ENCODE assay signal across 23 mouse cellular contexts in genomic region chr7:118195756-118196155, GRCm38 (mm10). TPM values are rescaled to one million over a fixed set of nuclear protein-coding genes. Genes with fewer than 3 reads are reported as not detected.
DNase-seq lines count a peak whose midpoint lies in the region; ATAC-seq and TF ChIP-seq lines count a peak whose summit lies in the region.
"Had no signal": no experiment of that assay in that cellular context is flagged by ENCODE, and none has a peak within 500 bp of the region (broad histone marks: within the 10 kb centered on the region; RNA-seq: fewer than 3 reads in every experiment).

No protein-coding gene starts in this region.

- H3K36me3 ChIP-seq in forebrain, embryonic 12.5 days (replicated peaks) = peaks cover 22% of the 10 kb centered on the region
- H3K36me3 ChIP-seq in forebrain, embryonic 13.5 days (ENCODE audit: poor library complexity, severe bottlenecking) = peaks cover 37% of the 10 kb centered on the region
- peaks cover 13% of the 10 kb centered on the region for H3K36me3 ChIP-seq in forebrain, embryonic 16.5 days (ENCODE audit: control insufficient read depth, insufficient read depth)
- peaks cover 38% of the 10 kb centered on the region for H3K36me3 ChIP-seq in forebrain, embryonic 15.5 days

- peak; percentile 20 for DNase-seq in NIH3T3 (ENCODE audit: low read depth)
- DNase-seq in brain, embryonic 14.5 days (ENCODE audit: low read depth) = peak; percentile 70
- DNase-seq in lung, postnatal 14 days = no peak
- DNase-seq: adrenal gland, adult 8-10 months; adrenal gland, postnatal 14 days; adrenal gland, postnatal 36 days; cerebellum, adult 11 months; cerebellum, adult 18-20 months; cerebellum, adult 8-10 months; cerebellum, adult 9-11 months; cerebellum, postnatal 14 days; cerebellum, postnatal 36 days; embryo, embryonic 11 days; gastrocnemius, adult 2 months had no signal

- no peak overlapping the region for H3K4me3 ChIP-seq in forebrain, embryonic 12.5 days (replicated peaks)
- no peak overlapping the region for H3K4me3 ChIP-seq in forebrain, embryonic 13.5 days
- H3K4me3 ChIP-seq in forebrain, embryonic 16.5 days (replicated peaks; ENCODE audit: low read length) = no peak overlapping the region
- H3K4me3 ChIP-seq in forebrain, embryonic 15.5 days = no peak overlapping the region
- H3K4me3 ChIP-seq: embryonic facial prominence, embryonic 12.5 days; embryonic facial prominence, embryonic 15.5 days; erythroblast, embryonic 14.5 days; gastrocnemius, adult 2 months had no signal

- TF ChIP-seq CTCF in brain, embryonic 14.5 days (IDR thresholded peaks at IDR 0.05; ENCODE audit: borderline replicate concordance, extremely low read depth, insufficient read depth, insufficient read length) = no peak

- H3K4me2 ChIP-seq in forebrain, embryonic 12.5 days = no peak overlapping the region
- H3K4me2 ChIP-seq in forebrain, embryonic 13.5 days = no peak overlapping the region
- H3K4me2 ChIP-seq in forebrain, embryonic 16.5 days (ENCODE audit: low read length) = no peak overlapping the region
- H3K4me2 ChIP-seq in forebrain, embryonic 15.5 days (replicated peaks) = no peak overlapping the region
- H3K4me2 ChIP-seq: embryonic facial prominence, embryonic 12.5 days; embryonic facial prominence, embryonic 15.5 days had no signal

- no peaks in the 10 kb centered on the region for H3K9me3 ChIP-seq in forebrain, embryonic 12.5 days
- no peaks in the 10 kb centered on the region for H3K9me3 ChIP-seq in forebrain, embryonic 13.5 days (replicated peaks)
- H3K9me3 ChIP-seq in forebrain, embryonic 16.5 days (ENCODE audit: control insufficient read depth, low read length) = no peaks in the 10 kb centered on the region
- no peaks in the 10 kb centered on the region for H3K9me3 ChIP-seq in forebrain, embryonic 15.5 days
- H3K9me3 ChIP-seq: embryonic facial prominence, embryonic 12.5 days; embryonic facial prominence, embryonic 15.5 days had no signal

- 40% methylated on average over 4 of the region's 4 CpGs for WGBS in forebrain, embryonic 12.5 days
- WGBS in forebrain, embryonic 13.5 days = 26% methylated on average over 4 of the region's 4 CpGs
- 17% methylated on average over 4 of the region's 4 CpGs for WGBS in forebrain, embryonic 16.5 days
- WGBS in forebrain, embryonic 15.5 days = 25% methylated on average over 4 of the region's 4 CpGs

- H3K4me1 ChIP-seq in forebrain, embryonic 12.5 days = no peaks in the 10 kb centered on the region
- peaks cover 9% of the 10 kb centered on the region for H3K4me1 ChIP-seq in forebrain, embryonic 13.5 days
- H3K4me1 ChIP-seq in forebrain, embryonic 16.5 days (replicated peaks; ENCODE audit: control insufficient read depth, insufficient read depth, low read length) = peaks cover 4% of the 10 kb centered on the region
- peaks cover 7% of the 10 kb centered on the region for H3K4me1 ChIP-seq in forebrain, embryonic 15.5 days
- H3K4me1 ChIP-seq: embryonic facial prominence, embryonic 12.5 days; embryonic facial prominence, embryonic 15.5 days had no signal

- H3K27me3 ChIP-seq in forebrain, embryonic 12.5 days = no peaks in the 10 kb centered on the region
- no peaks in the 10 kb centered on the region for H3K27me3 ChIP-seq in forebrain, embryonic 13.5 days
- H3K27me3 ChIP-seq in forebrain, embryonic 16.5 days (replicated peaks; ENCODE audit: control insufficient read depth, insufficient read depth, low read length) = no peaks in the 10 kb centered on the region
- no peaks in the 10 kb centered on the region for H3K27me3 ChIP-seq in forebrain, embryonic 15.5 days
- H3K27me3 ChIP-seq: embryonic facial prominence, embryonic 12.5 days; embryonic facial prominence, embryonic 15.5 days; Patski had no signal

- no peak overlapping the region for H3K9ac ChIP-seq in forebrain, embryonic 12.5 days
- no peak overlapping the region for H3K9ac ChIP-seq in forebrain, embryonic 13.5 days
- H3K9ac ChIP-seq in forebrain, embryonic 16.5 days (replicated peaks; ENCODE audit: low read depth, low read length) = no peak overlapping the region
- no peak overlapping the region for H3K9ac ChIP-seq in forebrain, embryonic 15.5 days (replicated peaks)
- H3K9ac ChIP-seq: embryonic facial prominence, embryonic 12.5 days; embryonic facial prominence, embryonic 15.5 days had no signal

- no peak for TF ChIP-seq POLR2A in brain, embryonic 14.5 days (IDR thresholded peaks at IDR 0.05; ENCODE audit: borderline replicate concordance, extremely low read depth, insufficient read depth, insufficient read length, poor library complexity, severe bottlenecking)

- H3K27ac ChIP-seq in forebrain, embryonic 12.5 days = no peak overlapping the region
- H3K27ac ChIP-seq in forebrain, embryonic 13.5 days = no peak overlapping the region
- H3K27ac ChIP-seq in forebrain, embryonic 16.5 days (ENCODE audit: low read length) = no peak overlapping the region
- no peak overlapping the region for H3K27ac ChIP-seq in forebrain, embryonic 15.5 days (replicated peaks)
- H3K27ac ChIP-seq: embryonic facial prominence, embryonic 12.5 days; embryonic facial prominence, embryonic 15.5 days; gastrocnemius, adult 2 months had no signal

- peak; percentile 57; the same call in 1 of the 2 replicates for ATAC-seq in forebrain, embryonic 12.5 days (ENCODE audit: low FRiP score)
- no peak for ATAC-seq in forebrain, embryonic 13.5 days
- peak; percentile 54; the same call in 1 of the 2 replicates for ATAC-seq in forebrain, embryonic 16.5 days
- ATAC-seq in forebrain, embryonic 15.5 days (replicated peaks) = no peak
- ATAC-seq: activated CD4-positive, CD25-positive, alpha-beta regulatory T cell, adult 4 months; Patski had no signal

RNA-seq across cellular contexts. Expression of gene Smg1, which starts 47.7 kb away (rescaled TPM):
- 23.4 and 24.2 TPM in 2 replicates for polyA plus RNA-seq in forebrain, embryonic 12.5 days (2016; fragmentation: Nextera tagmentation; extraction: Ambion mirVana)
- polyA plus RNA-seq in forebrain, embryonic 13.5 days (2015; fragmentation: Nextera tagmentation; extraction: Ambion mirVana) = 19.1 and 19.3 TPM in 2 replicates
- 21.5 and 21.6 TPM in 2 replicates for polyA plus RNA-seq in forebrain, embryonic 16.5 days (2015; fragmentation: Nextera tagmentation; extraction: Ambion mirVana)
- polyA plus RNA-seq in forebrain, embryonic 15.5 days (2015; fragmentation: Nextera tagmentation; extraction: Ambion mirVana) = 21.0 and 24.4 TPM in 2 replicates
- polyA plus RNA-seq in brain, embryonic 14.5 days (2012; rRNA removed) = 49.9 and 65.0 TPM in 2 replicates

Comparison
In these comparisons a context has a peak if more than half of its experiments do, and no peak if none do; other contexts are left out.
1. ATAC-seq: peak in forebrain, embryonic 12.5 days (single experiment) and forebrain, embryonic 16.5 days (single experiment); none in forebrain, embryonic 13.5 days (single experiment) and forebrain, embryonic 15.5 days (single experiment).